Mouse (Mus musculus) retina, postnatal 7 days (tissue): ENCODE data around the gene Wfdc5.
"Not testable (repeated sequence)": the region's sequence is repeated elsewhere in the genome, so short reads cannot be mapped to it uniquely, and the experiment has no call there.

Experiments
- DNase-seq: peaks from one replicate; pipeline ENCODE4 v3.0.0-alpha.2; 2012; ENCODE audit warnings: low read depth, low spot score

Gene Wfdc5

DNA sequence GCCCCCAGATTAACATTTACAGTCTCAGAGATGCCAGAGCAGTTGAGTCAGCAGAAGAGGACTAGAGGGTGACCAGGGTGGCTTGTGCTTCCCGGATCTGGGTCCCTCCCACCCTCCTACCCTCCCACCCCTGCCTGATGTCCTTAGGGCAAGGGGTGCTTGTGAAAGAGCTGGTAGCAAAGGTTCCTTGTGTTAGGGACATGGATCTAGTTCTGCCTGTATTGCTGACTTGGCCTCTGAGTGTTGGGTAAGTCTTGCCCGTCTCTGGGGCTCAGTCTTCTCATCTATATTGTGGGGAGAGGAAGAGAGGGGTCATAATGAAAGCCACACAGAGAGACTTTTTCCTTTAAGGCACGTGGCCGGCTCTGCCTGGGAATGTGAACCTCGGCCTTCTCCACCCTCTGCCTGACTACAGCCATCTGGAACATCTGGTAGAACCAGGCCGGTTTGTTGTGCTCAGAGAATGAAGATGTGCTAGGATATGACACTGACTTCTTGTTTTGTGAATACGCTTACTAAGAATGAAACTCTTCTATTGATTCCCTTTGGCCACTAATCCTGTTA, at the start of gene Wfdc5:
Wfdc5 (minus strand) TSS at position 51 of the 564 bp plus-strand sequence.
- DNase-seq: no peak

DNA sequence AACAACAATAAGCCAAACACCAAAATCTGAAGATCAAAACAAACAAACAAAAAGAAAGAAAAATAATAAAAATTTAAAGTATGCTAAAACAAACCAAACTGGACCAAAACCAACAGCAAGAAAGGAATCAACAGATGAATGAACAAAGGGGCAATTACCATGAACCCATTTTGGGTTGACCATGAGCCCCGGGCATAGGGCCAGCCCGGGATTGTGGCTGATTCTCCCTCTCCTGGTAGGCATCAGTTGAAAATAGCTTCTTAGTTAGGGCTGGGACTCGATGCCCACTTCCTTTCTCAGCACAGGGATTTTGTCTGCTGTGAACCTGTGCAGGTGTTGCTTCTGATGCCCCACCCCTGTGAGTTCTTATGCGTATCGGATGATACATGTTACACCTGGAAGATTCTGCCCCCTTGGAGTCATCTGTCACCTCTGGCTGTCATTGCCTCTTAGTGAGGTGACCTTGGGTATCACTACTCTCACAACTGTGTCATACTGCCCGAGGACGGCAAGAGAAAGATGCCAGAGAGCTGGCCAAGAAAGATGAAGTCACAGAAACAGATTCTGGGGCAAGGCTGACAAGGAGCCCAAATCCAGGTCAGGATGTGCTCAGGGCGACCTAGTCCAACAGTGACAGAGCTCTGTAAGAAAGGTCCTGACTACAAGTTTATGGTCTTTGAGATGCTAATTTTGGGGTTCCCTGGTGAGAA, 46.0 kb upstream of the Wfdc5 start:
- DNase-seq: no peak

DNA sequence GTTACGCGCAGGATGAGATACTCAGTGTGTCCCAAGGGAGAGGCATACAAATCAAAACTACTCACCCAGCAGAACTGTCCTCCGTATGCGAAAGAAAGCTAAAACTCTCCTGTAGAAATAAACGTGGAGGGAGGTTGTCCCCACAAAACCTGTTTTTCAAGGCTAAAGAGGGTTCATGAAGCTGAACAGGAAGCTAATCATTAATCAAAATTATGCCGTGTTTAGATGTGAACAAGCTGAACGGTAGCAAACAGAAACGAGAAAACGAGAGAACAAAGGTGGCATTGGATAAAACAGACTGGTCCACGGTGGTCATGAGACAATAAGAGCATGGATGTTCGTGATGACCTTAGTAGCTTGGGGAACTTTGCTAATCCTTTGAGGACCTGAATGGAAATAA, 39.0 kb upstream of the Wfdc5 start, which contains the start of gene Wfdc15b:
Wfdc15b (minus strand) TSS at position 139 of the 400 bp plus-strand sequence.
- DNase-seq: no peak

DNA sequence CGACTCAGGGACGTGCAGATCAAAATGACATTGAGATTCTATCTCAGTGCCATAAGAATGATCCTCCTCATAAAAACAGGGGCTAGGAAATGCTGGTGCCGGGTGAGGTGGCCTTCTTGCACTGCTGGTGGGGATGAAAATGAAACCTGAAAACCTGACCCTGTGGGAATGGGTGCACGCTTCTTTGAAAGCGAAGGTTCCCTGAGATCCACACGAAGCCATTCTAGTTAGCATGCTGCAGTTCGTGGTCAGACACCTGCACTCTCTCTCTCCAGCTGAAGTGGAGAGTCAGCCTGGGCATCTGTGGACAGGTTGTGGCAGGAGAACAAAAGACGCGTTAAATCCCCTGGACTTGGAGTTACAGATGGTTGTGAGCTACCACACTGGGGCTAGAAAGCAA, 36.8 kb upstream of the Wfdc5 start:
- no peak for DNase-seq

DNA sequence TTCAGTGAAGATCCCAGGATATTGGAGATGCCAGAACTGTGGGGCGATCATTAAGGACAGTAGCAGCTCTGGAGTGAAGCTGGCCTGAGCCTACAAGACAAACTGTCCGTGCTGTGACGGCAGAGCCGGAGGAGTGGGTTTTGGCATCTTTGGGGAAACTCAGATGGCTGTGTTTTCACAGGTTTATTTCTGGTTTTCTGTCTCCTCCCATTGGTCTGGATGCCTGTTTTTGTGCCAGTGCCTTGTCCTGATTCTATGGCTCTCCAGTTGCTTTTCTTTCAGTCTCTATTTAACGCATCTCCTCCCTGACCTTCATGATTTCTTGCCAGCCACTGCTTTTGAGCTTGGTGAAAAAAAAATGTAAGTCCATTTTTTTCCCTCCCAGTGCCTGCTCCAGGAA, 30.2 kb upstream of the Wfdc5 start:
- DNase-seq: no peak

DNA sequence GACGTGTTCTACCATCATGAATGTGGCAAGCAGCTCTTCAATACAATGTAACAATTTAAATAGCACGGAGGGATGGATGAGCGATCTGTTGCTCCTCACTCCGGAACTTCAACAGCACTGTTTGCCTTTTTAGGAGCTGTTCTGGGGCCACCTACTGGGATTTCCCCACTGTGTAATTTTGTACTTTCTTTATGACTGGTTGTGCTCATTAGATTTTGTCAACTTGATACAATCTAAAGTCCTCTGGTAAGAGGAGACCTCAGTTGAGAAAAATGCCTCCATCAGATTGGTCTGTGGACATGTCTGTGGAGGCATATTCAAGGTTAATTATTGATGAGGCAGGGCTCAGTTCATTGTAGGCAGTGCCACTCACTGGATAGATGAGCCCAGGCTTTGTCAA, 28.4 kb upstream of the Wfdc5 start:
- no peak for DNase-seq

DNA sequence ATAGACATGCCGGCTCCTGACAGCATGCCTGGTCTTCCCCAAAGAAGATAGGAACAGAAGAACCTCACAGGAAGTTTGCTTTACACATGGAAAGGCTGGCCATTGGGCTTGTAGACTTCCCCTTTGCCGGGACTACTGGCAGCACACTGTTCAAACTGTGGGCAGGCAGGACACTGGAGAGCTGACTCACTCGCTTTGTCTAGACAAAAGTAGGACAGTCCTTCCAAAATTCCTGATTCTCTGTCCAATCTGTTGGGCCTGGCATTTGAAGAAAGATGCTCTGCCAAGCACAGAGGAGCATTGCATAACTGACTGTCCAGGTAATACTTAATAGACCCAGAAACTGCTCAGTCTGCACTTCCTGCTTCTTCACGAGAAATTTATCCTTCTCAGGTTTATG, 24.1 kb upstream of the Wfdc5 start:
- no peak for DNase-seq

DNA sequence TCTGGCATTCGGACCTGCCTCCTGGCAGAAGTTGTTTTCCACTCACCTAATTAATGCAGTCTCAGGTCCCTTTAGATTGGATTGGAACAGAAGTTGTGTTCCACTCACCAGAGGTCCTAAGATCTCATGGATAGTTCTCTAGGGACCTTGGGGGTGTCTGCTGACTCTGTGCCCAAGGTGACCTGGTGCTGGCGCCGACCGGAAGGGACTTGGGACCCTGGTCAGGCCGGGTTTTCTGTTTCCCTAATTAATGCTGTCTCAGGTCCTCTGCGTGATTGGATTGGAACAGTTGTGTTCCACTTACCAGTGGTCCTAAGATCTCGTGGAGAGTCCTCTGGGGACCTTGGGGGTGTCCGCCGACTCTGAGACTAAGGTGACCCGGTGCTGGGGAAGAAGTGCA, 23.5 kb upstream of the Wfdc5 start:
- not testable (repeated sequence) for DNase-seq

DNA sequence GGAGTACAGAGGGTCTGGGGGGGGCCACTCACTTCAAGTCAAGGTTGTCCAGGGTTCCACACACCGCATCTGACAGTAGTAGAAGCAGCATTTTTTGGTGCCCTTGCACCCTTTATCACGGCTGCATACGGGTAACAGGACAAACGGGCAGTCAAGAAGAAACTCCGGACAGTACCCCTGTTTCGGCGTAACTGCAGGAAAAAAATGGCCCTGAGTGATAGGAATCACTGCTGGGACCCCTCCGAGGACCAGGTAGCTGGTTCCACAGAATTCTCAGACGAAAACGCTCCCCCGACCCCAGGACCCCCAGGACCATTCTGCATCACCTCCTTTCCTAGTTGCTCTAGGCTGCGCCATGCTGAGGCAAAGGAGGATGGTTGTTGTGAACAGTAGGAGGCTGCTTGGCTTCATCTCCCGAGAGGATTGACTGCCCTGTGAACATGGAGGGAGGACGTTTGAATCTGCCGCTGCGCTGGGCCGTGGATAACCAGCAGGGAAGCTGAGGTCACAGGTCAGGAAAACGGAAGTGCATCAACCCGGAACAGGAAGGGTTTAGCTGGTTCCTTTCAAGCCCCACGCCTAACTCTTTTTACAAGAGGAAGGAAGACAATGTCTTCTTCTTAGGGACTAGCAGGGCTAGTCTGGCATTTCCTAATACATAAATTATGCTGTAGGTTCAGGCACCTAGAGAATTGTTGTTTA, 17.2 kb upstream of the Wfdc5 start, which contains the start of gene Wfdc15a:
Wfdc15a (minus strand) TSS at position 505 of the 702 bp plus-strand sequence.
- DNase-seq: no peak

DNA sequence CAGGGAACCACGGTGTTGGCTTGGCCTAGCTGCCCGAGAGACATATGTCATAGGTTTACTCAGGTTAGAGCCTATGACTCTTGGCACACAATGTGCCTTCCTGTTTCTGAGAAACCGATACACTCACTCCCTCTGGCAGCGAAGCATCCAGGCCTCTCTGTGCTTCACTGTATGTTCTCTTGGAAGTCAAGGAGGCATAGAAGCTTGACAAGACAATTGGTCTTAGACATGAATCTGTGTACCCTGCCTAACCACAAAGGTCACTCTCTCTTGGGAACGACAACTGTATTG, 14.1 kb upstream of the Wfdc5 start:
- no peak for DNase-seq

DNA sequence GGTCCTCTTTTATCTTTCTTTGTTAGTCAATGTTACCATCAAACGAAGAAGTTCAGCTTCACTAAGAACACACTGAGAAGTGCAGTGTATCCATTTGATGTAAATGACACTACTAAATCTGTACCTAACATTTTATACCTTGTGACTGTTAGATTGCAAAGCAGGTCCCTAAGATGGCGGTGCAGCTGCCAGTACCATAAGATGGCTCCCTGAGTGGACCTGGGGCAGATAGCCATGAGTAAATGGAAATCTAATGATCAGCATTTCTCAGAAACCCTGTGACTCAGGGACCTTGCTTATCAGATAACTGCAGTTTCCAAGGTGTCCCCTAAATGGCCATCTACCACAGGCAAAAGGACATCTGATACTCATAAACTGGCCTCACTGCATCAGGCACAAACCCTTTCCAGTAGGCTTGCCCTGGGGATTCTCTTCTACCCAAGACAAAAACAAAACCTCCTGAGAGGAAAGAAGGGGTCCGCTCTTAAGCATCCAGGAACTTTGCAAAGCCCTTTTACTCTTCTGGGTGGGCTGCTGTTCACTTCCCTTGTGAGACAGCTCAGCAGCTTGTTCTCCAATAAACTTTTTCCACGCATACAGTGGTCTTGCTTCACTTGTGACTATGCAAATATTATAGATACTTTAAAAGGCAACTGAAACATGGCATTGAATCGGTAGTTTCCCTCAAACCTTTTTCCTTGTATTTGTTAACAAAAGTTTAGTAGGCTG, 13.6 kb upstream of the Wfdc5 start:
- no peak for DNase-seq

DNA sequence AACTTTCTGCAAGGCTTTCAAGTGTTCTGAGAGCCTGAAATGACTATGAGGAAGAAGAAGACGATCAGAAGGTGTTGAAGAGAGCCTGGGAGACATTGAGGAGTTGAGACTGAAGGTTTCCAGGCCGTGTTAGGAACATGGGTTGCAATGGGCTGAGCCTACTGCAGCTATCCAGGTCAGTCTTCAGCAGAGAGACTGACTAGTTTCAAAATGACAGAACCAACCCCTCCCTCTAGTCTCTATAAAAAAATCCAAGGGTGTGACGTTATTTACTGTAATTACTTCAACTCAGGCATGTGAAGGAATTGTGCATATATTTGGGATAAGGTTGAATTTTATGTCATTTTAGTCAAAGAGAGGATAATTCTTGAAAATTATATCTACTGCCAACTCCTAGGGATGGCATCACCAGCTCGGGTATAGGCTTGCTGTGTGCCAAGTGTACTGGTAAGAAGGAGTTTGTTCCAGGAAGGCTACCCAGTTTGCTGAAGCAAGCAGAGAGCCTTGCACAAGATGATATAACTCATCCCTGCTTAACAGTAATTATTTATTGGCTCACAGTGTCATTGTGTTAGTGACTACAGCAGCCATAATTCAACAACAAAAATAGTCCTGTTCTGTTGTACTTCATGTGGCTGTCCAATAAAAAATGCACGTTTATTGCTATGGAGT, 12.6 kb upstream of the Wfdc5 start:
- no peak for DNase-seq

DNA sequence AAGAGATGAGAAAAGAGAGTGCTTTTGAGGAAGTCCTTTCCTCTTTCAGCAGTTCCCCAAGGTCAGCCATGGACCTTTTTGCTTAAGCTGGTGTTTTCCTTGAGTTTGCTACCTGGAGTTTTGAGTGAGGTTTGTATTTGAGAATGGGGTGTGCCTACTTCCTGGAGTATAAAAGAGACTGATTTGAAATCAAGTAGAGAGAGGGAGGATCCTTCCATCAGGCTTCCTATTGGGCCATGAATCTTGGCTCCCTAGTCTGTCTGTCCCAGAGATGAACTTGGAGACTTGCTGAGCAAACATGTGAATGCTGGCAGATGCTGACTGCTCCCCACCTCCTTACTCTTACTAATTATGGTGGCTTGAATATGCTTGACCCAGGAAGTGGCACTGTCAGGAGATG, 9.7 kb upstream of the Wfdc5 start:
- DNase-seq: no peak

DNA sequence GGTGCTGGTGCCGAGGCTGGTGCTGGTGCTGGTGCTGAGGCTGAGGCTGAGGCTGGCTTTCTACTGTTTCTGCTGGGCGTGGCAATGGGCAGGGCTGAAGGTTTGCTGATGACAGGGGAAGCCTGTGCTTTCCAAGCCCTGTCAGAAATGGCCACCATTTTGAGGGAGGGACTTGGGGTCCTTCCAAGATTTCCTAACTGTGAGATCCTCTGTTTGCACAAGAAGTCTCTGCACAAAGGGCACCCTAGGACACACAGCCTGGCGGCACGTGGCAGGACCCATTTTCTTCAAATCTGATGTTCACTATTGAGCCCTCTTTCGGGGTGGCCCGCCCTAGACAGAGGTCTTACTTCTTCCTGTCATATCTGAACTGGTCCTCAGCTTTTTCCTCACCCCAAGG, 8.0 kb upstream of the Wfdc5 start, which contains the start of gene Wfdc12:
Wfdc12 (minus strand) TSS at position 33 of the 400 bp plus-strand sequence.
- DNase-seq: no peak

DNA sequence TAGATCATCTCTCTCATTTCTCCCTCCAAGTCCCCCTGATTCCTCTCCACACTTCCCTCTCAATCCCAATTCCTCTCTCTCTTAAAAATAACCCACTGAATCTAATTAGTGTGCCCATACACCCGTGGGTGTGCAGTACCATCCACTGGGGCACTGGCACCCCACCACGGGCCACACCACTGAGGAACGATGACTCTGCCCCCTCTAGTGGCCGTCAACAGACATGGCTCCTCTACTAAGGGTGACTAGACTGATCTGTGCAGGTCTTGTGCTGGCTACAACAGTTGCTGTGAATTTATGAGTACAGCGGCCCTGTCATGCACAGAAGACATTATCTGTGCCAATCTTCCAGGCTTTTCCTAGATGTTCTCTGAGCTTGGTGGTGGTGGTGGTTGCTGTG, 6.2 kb upstream of the Wfdc5 start:
- no peak for DNase-seq

DNA sequence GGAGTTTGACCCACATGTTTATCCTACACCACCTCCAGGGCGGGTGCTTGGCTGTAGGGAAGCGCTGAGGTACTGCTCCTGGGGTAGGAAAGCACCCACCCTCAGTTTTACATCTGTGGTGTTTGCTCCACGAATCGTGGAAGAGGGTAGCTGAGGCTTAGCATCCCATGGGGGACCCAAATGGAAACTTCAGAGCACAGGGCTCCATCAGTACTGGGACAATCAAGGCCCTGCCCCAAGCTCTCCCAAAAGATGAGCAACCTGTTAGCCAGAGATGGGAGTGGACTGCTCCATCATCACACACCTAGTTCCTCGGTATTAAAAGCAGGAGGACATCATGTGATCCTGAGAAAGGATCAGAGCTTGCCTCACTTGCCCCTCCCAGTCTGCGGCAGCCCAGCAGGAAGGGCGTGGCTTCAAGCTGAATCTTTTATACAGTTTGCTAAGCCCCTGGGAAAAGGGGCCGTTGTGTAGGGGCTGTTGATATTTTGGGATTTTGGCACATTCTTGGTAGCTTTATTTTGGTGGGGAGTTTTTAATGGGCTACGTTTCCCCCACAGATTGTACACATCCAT, 1.7 kb upstream of the Wfdc5 start:
- DNase-seq: no peak

DNA sequence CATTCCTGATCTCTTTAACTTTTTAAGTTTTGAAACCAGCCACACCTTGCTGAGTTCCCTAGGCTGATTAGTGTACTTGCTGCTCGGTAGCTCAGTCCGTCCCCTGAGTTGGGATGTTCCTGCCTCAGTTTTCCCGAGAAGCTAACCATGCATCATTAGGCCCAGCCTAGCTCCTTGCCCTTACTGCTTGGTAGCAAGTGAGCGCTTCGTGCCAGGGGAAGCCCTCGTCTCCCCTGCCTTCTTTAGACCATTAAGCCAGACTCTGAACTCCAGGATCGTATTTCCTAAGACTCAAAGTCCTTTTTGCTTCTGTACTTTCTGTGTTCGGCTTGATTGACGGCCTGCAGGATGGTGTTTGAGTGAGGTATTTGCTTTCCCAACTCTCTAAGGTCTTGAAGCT, 798 bp upstream of the Wfdc5 start:
- DNase-seq: no peak

DNA sequence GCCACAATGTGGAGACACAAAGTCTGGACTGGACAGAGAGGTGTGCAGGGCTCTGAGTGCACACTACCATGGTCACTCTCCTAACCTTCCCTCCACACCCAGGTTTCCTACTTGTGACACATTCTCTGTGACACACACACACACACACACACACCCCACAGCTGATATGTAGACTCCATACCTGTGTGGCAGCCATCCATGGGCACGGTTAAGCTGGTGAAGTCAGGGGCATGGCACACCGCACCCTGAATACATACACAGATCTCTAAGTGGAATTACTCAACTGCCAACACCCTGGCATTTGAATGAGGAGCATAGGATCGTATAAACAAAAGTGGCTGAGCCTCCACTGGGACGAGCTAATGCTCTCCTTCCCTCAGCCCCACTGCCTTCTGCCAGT, 1.8 kb downstream of the Wfdc5 start:
- no peak for DNase-seq

DNA sequence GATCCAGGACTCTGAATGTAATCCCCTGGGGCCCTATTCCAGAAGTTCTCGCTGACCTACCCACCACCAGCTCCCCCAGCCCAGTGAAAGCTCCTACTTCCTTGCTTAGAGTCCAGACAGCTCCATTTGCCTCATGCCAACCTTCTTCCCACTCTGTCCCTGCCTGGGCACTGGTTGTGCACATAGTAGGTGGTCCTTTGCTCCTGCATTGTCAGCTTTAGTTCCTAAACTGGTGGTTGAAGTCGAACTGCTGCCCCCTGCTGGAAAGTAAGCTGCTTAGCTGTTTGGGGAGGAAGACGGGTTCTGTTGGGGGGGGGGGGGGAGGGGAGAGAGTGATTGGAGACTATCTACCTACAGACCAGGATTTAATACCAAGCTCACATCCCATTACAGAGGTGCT, 2.4 kb downstream of the Wfdc5 start:
- no peak for DNase-seq

DNA sequence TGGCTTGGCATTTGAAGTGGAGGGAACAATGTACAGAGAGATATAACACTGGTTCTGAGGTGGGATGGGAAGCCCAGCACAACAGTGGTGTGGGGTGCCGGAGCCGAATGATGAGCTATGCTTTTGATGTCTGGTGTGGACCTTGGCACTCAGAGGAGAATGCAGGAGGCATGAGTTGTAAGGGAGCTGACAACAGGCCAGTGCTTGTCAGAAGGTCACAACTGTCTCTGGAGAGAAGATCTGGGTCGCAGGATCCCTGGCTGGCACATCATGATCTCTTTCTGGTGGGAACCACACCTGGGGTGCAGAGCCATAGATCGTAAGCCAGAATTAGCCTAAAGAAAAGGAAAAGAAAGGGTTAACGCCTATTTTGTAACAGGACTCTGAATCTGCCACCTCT, 4.7 kb downstream of the Wfdc5 start:
- DNase-seq: no peak

DNA sequence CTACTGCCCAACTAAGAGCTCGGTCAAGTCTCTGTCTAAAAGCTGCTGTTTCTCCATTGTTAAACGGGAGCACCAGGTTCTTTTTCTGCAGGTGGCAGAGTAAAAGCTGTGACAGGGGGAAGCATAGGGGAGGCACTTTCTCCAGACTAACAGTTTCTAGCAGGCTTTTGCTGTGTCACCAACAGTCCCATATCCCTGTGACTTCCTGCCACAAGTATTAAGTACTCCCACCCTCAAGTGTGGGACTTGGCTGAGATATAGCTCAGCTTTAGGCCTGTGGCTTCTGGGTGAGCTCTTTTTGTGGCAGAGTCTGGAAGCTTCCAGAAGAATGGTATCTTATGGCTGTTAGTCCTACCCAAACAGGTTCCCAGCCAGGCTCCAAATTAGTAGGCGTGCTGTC, 6.7 kb downstream of the Wfdc5 start:
- no peak for DNase-seq
